Mouse (Mus musculus): Measurements from ENCODE around the gene Qser1. TPM values are rescaled to one million over a fixed set of nuclear protein-coding genes. Genes with fewer than 3 reads are reported as not detected.
A peak's percentile ranks its signal among the peaks of the same experiment; 100 is the strongest.

Gene Qser1
- polyA plus RNA-seq, 1 experiment from 2014 or later, result 18.6 TPM

GRCm38 (mm10) chr2:104716279-104716678 is 100.3 kb downstream of the Qser1 start, which contains the start of gene Pin1rt1:
Gene Pin1rt1, minus strand, starts transcription at chr2:104716379.
- no peak for TF ChIP-seq CTCF (IDR thresholded peaks at IDR 0.05; ENCODE audit: low read depth)
- Histone ChIP-seq H3K9ac (no peak within 1 kb of the TSS), H3K9me3 (ENCODE audit: low read depth, low read length) (no peaks in the 10 kb centered on the region), H3K4me1 (ENCODE audit: insufficient read depth) (no peaks in the 10 kb centered on the region), H3K27ac (ENCODE audit: low read depth) (no peak within 1 kb of the TSS), H3K4me3 (ENCODE audit: low read depth, low read length) (no peak within 1 kb of the TSS), H3K36me3 (ENCODE audit: insufficient read depth) (no peaks in the 10 kb centered on the region), H3K27me3 (ENCODE audit: insufficient read depth, low read length) (no peaks in the 10 kb centered on the region), H3K4me2 (no peak within 1 kb of the TSS)
- ATAC-seq (ENCODE audit: insufficient read depth) (no peak), DNase-seq (no peak)
- 87% methylated on average over 4 of the region's 4 CpGs for WGBS

- no peak for TF ChIP-seq CTCF (IDR thresholded peaks at IDR 0.05; ENCODE audit: low read depth)
- H3K27me3 ChIP-seq (ENCODE audit: insufficient read depth, low read length), result no peaks in the 10 kb centered on the region
- DNase-seq (no peak), ATAC-seq (ENCODE audit: insufficient read depth) (no peak)
- no peak overlapping the region for H3K4me2 ChIP-seq
- no peak overlapping the region for H3K27ac ChIP-seq (ENCODE audit: low read depth)
- peaks cover 7% of the 10 kb centered on the region for H3K4me1 ChIP-seq (ENCODE audit: insufficient read depth)
- no peak overlapping the region for H3K4me3 ChIP-seq (ENCODE audit: low read depth, low read length)
- no peaks in the 10 kb centered on the region for H3K9me3 ChIP-seq (ENCODE audit: low read depth, low read length)
- H3K9ac ChIP-seq, result no peak overlapping the region
- H3K36me3 ChIP-seq (ENCODE audit: insufficient read depth), result no peaks in the 10 kb centered on the region
- 36% methylated on average over 15 of the region's 15 CpGs for WGBS
Measured at GRCm38 (mm10) chr2:104714254-104714691, 102.3 kb downstream of the Qser1 start.

GRCm38 (mm10) chr2:104712486-104712809 is 104.1 kb downstream of the Qser1 start:
- no peak; the same call in 1 of the 2 replicates for ATAC-seq (ENCODE audit: insufficient read depth)
- 1% methylated on average over 7 of the region's 7 CpGs for WGBS

GRCm38 (mm10) chr2:104711585-104712485 is 104.7 kb downstream of the Qser1 start, which contains the start of gene Tcp11l1:
Gene Tcp11l1, minus strand, starts transcription at chr2:104712169.
- under 1% methylated on average over 91 of the region's 99 CpGs for WGBS
- H3K4me3 ChIP-seq (ENCODE audit: low read depth, low read length), result peak within 1 kb of the TSS; percentile 68
- peak; percentile 94 for ATAC-seq (ENCODE audit: insufficient read depth)

More at GRCm38 (mm10) chr2:104712486-104712809, 104.1 kb downstream of the Qser1 start:
- H3K27ac ChIP-seq (ENCODE audit: low read depth), result peak overlapping the region; percentile 71; the same call in 1 of the 2 replicates
- H3K4me1 ChIP-seq (ENCODE audit: insufficient read depth), result peaks cover 7% of the 10 kb centered on the region
- H3K4me3 ChIP-seq (ENCODE audit: low read depth, low read length), result peak overlapping the region; percentile 68
- DNase-seq, result no peak
- no peaks in the 10 kb centered on the region for H3K27me3 ChIP-seq (ENCODE audit: insufficient read depth, low read length)
- no peaks in the 10 kb centered on the region for H3K36me3 ChIP-seq (ENCODE audit: insufficient read depth)
- H3K9me3 ChIP-seq (ENCODE audit: low read depth, low read length), result no peaks in the 10 kb centered on the region
- no peak for TF ChIP-seq CTCF (IDR thresholded peaks at IDR 0.05; ENCODE audit: low read depth)
- peak overlapping the region; percentile 63 for H3K4me2 ChIP-seq
- peak overlapping the region; percentile 71 for H3K9ac ChIP-seq

GRCm38 (mm10) chr2:104710670-104711370 is 105.7 kb downstream of the Qser1 start:
- Histone ChIP-seq H3K4me1 (ENCODE audit: insufficient read depth) (peaks cover 7% of the 10 kb centered on the region), H3K4me3 (ENCODE audit: low read depth, low read length) (peak overlapping the region; percentile 68), H3K27ac (ENCODE audit: low read depth) (no peak overlapping the region), H3K4me2 (peak overlapping the region; percentile 63), H3K27me3 (ENCODE audit: insufficient read depth, low read length) (no peaks in the 10 kb centered on the region), H3K9ac (peak overlapping the region; percentile 71), H3K9me3 (ENCODE audit: low read depth, low read length) (no peaks in the 10 kb centered on the region), H3K36me3 (ENCODE audit: insufficient read depth) (no peaks in the 10 kb centered on the region)
- no peak for TF ChIP-seq CTCF (IDR thresholded peaks at IDR 0.05; ENCODE audit: low read depth)
- WGBS, result 22% methylated on average over 6 of the region's 6 CpGs
- no peak for ATAC-seq (ENCODE audit: insufficient read depth)
- DNase-seq, result peak; percentile 21

More at GRCm38 (mm10) chr2:104711585-104712485, 104.7 kb downstream of the Qser1 start, which contains the start of gene Tcp11l1:
- peaks cover 7% of the 10 kb centered on the region for H3K4me1 ChIP-seq (ENCODE audit: insufficient read depth)
- peak within 1 kb of the TSS; percentile 71 for H3K9ac ChIP-seq
- no peaks in the 10 kb centered on the region for H3K36me3 ChIP-seq (ENCODE audit: insufficient read depth)
- H3K27ac ChIP-seq (ENCODE audit: low read depth), result peak within 1 kb of the TSS; percentile 71; the same call in 1 of the 2 replicates
- DNase-seq, result peak; percentile 75
- no peaks in the 10 kb centered on the region for H3K27me3 ChIP-seq (ENCODE audit: insufficient read depth, low read length)
- H3K4me2 ChIP-seq, result peak within 1 kb of the TSS; percentile 63
- H3K9me3 ChIP-seq (ENCODE audit: low read depth, low read length), result no peaks in the 10 kb centered on the region
- TF ChIP-seq CTCF (IDR thresholded peaks at IDR 0.05; ENCODE audit: low read depth), result no peak

GRCm38 (mm10) chr2:104709786-104710337 is 106.7 kb downstream of the Qser1 start:
- H3K27ac ChIP-seq (ENCODE audit: low read depth), result no peak overlapping the region

More at GRCm38 (mm10) chr2:104709786-104710337, 106.7 kb downstream of the Qser1 start:
- H3K9ac ChIP-seq, result no peak overlapping the region
- peaks cover 7% of the 10 kb centered on the region for H3K4me1 ChIP-seq (ENCODE audit: insufficient read depth)
- no peak for DNase-seq
- no peaks in the 10 kb centered on the region; the same call in 1 of the 2 replicates for H3K36me3 ChIP-seq (ENCODE audit: insufficient read depth)
- H3K4me2 ChIP-seq, result no peak overlapping the region
- 61% methylated on average over 6 of the region's 6 CpGs for WGBS
- H3K27me3 ChIP-seq (ENCODE audit: insufficient read depth, low read length), result no peaks in the 10 kb centered on the region
- no peaks in the 10 kb centered on the region for H3K9me3 ChIP-seq (ENCODE audit: low read depth, low read length)
- TF ChIP-seq CTCF (IDR thresholded peaks at IDR 0.05; ENCODE audit: low read depth), result no peak
- ATAC-seq (ENCODE audit: insufficient read depth), result no peak
- H3K4me3 ChIP-seq (ENCODE audit: low read depth, low read length), result no peak overlapping the region

Other genes with a start within 250 kb of the Qser1 start
- gene Cstf3, start 226.2 kb downstream of the Qser1 start, polyA plus RNA-seq (2014; fragmentation: Nextera tagmentation; extraction: Ambion mirVana), result 68.8 and 68.9 TPM in 2 replicates
- 36.5 and 39.8 TPM in 2 replicates for gene Tcp11l1, start 104.6 kb downstream of the Qser1 start, polyA plus RNA-seq (2014; fragmentation: Nextera tagmentation; extraction: Ambion mirVana)
- gene Pin1rt1, start 100.4 kb downstream of the Qser1 start, polyA plus RNA-seq (2014; fragmentation: Nextera tagmentation; extraction: Ambion mirVana), result not detected in 2 replicates
- gene Depdc7, start 73.9 kb downstream of the Qser1 start, polyA plus RNA-seq (2014; fragmentation: Nextera tagmentation; extraction: Ambion mirVana), result 7.6 and 8.1 TPM in 2 replicates
- gene Prrg4, start 33.1 kb upstream of the Qser1 start, polyA plus RNA-seq (2014; fragmentation: Nextera tagmentation; extraction: Ambion mirVana), result 2.3 and 3.9 TPM in 2 replicates
- gene Ccdc73, start 51.0 kb upstream of the Qser1 start, polyA plus RNA-seq (2014; fragmentation: Nextera tagmentation; extraction: Ambion mirVana), result 5.7 and 5.8 TPM in 2 replicates
- gene Eif3m, start 200.3 kb upstream of the Qser1 start, polyA plus RNA-seq (2014; fragmentation: Nextera tagmentation; extraction: Ambion mirVana), result 321 and 324 TPM in 2 replicates